Mouse (Mus musculus) E14TG2a.4 (cell line): Measurements from ENCODE around the gene Sirt5.

ENCODE experiments used
- H3K27me3 ChIP-seq: 2 replicates; pipeline ENCODE4 v1.6.1; 2014; ENCODE audit warnings: low read length, control low read depth; ENCODE audit not compliant: insufficient read depth
- H3K36me3 ChIP-seq: 2 replicates; pipeline ENCODE4 v1.6.1; 2014; ENCODE audit warnings: low read length, control low read depth; ENCODE audit not compliant: insufficient read depth
- H3K4me1 ChIP-seq: replicated peaks from 2 replicates; pipeline ENCODE4 v1.6.1; 2014; ENCODE audit warnings: low read depth, low read length, control low read depth
- H3K4me3 ChIP-seq: replicated peaks from 2 replicates; pipeline ENCODE4 v1.5.1; 2014; ENCODE audit warnings: mild to moderate bottlenecking, low read length
- H3K9me3 ChIP-seq: 2 replicates; pipeline ENCODE4 v1.6.1; 2014; ENCODE audit warnings: low read length, control low read depth
- CTCF ChIP-seq: conservative IDR thresholded peaks from 2 replicates; pipeline ENCODE4 v1.5.1; 2014; ENCODE audit warnings: low read length
- NANOG ChIP-seq: IDR thresholded peaks from 2 replicates; pipeline ENCODE4 v1.6.1; 2014; ENCODE audit warnings: borderline replicate concordance, low read length, mixed read lengths
- POU5F1 ChIP-seq: IDR thresholded peaks from 2 replicates; pipeline ENCODE4 v1.6.1; 2014; ENCODE audit warnings: low read length, borderline replicate concordance

The Sirt5 gene

GRCm38 (mm10) chr13:43397700-43398296 lies 32.5 kb downstream of the Sirt5 start:
- TF ChIP-seq POU5F1 (no peak), CTCF (no peak), NANOG (no peak)

DNA sequence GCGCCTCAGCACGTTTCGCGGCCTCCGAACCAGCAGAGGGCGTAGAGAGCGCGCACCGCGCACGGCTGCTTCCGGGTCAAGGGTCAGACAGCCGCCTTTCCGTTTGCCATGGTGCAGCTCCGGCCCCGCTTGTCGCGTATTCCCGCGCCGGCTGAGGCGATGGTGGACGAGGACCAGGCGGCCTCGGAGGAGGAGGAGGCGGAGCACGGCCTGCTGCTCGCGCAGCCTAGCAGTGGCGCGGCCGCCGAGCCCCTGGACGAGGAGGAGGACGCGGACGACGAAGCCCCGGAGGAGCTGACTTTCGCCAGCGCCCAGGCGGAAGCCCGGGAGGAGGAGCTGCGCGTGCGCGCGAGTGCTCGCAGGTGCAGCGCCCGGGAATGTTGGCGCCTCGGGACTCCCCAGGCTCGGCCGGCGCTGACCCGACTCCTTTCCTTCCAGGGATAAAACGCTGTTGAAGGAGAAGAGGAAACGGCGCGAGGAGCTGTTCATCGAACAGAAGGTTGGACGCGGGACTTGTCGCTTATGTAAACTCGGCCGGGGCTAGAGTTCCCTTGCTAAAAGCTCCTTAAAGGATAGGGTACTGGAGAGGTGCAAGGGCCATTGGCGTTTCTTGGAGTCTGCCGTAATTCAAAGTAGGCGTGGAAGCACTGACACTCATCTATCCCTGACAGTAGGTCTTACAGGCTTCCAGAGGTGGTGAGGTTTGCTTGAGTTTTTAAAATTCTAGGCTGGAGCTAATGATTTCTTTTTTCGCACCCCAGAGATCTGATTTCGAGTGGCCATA lies 33.2 kb downstream of the Sirt5 start, which contains the start of gene Nol7:
Gene Nol7 (plus strand): TSS at position 94 of the 784 bp plus-strand sequence.
- peak within 1 kb of the TSS; percentile 89 for H3K4me3 ChIP-seq
- peaks cover 13% of the 10 kb centered on the region for H3K4me1 ChIP-seq
- TF ChIP-seq CTCF (no peak), POU5F1 (no peak), NANOG (no peak)
- H3K9me3 ChIP-seq, result peaks cover 43% of the 10 kb centered on the region
- H3K36me3 ChIP-seq, result peaks cover 64% of the 10 kb centered on the region
- H3K27me3 ChIP-seq, result no peaks in the 10 kb centered on the region

More at GRCm38 (mm10) chr13:43397700-43398296, 32.5 kb downstream of the Sirt5 start:
- Histone ChIP-seq H3K36me3 (peaks cover 57% of the 10 kb centered on the region), H3K4me3 (peak overlapping the region; percentile 89), H3K27me3 (no peaks in the 10 kb centered on the region), H3K4me1 (peaks cover 13% of the 10 kb centered on the region), H3K9me3 (peaks cover 43% of the 10 kb centered on the region)

- no peak for TF ChIP-seq POU5F1
These were observed 34.3 kb downstream of the Sirt5 start for GRCm38 (mm10) chr13:43399576-43399975.

GRCm38 (mm10) chr13:43412311-43412710 lies 47.0 kb downstream of the Sirt5 start:
- TF ChIP-seq NANOG, result no peak
- no peak for TF ChIP-seq POU5F1
- no peak for TF ChIP-seq CTCF

More at GRCm38 (mm10) chr13:43399576-43399975, 34.3 kb downstream of the Sirt5 start:
- H3K4me1 ChIP-seq, result peaks cover 13% of the 10 kb centered on the region
- H3K27me3 ChIP-seq, result no peaks in the 10 kb centered on the region
- peak overlapping the region; percentile 89 for H3K4me3 ChIP-seq
- peaks cover 33% of the 10 kb centered on the region for H3K9me3 ChIP-seq
- peaks cover 74% of the 10 kb centered on the region for H3K36me3 ChIP-seq

GRCm38 (mm10) chr13:43413611-43414010 lies 48.3 kb downstream of the Sirt5 start:
- Histone ChIP-seq H3K4me1 (no peaks in the 10 kb centered on the region), H3K4me3 (no peak overlapping the region), H3K36me3 (peaks cover 69% of the 10 kb centered on the region), H3K27me3 (no peaks in the 10 kb centered on the region), H3K9me3 (no peaks in the 10 kb centered on the region)
- no peak for TF ChIP-seq NANOG

More at GRCm38 (mm10) chr13:43412311-43412710, 47.0 kb downstream of the Sirt5 start:
- peaks cover 68% of the 10 kb centered on the region for H3K36me3 ChIP-seq
- H3K9me3 ChIP-seq, result no peaks in the 10 kb centered on the region
- no peak overlapping the region for H3K4me3 ChIP-seq
- no peaks in the 10 kb centered on the region for H3K4me1 ChIP-seq
- no peaks in the 10 kb centered on the region for H3K27me3 ChIP-seq

DNA sequence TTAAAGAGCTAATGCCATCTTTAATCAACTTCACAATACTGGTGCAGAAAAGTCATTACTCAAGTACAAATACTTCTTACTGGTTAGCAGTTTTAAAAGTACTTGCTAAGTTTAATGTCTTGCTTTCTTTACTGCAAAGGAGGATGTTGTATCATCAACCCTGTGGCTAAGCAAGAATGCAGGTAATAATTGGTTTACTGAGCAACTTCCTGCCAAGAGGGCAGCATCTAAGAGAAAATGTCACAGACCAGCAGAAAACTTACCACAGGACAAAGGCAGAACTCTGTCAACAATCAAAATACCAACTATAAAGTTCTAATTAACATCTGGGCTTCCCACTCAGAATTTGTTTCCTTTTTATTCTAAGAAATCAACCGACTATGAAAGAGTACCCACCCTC lies 50.0 kb downstream of the Sirt5 start:
- Histone ChIP-seq H3K9me3 (no peaks in the 10 kb centered on the region), H3K4me1 (no peaks in the 10 kb centered on the region), H3K4me3 (no peak overlapping the region), H3K27me3 (no peaks in the 10 kb centered on the region), H3K36me3 (peaks cover 80% of the 10 kb centered on the region)
- TF ChIP-seq NANOG (no peak), CTCF (no peak), POU5F1 (no peak)

DNA sequence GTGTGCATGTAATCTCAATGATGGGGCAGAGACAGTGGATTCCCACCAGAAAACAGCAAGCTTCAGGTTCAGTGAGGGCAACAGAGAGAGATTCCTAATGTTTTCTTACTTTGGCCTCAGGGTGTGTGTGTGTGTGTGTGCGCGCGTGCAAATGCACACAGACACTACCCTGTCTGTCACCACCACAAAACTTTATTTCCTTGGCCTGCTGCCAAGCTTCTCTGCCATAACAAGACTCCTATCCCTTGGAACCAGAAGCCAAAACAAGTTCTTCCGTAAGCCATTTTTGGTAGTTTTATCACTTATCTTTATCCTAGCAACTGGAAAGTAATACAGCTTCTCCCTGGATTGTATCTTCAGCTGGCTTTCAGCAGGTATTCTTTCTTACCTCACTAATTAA lies 63.1 kb downstream of the Sirt5 start:
- no peaks in the 10 kb centered on the region for H3K9me3 ChIP-seq
- no peaks in the 10 kb centered on the region for H3K27me3 ChIP-seq
- peaks cover 17% of the 10 kb centered on the region for H3K36me3 ChIP-seq
- TF ChIP-seq POU5F1 (no peak), NANOG (no peak), CTCF (no peak)
- no peaks in the 10 kb centered on the region for H3K4me1 ChIP-seq
- no peak overlapping the region for H3K4me3 ChIP-seq

DNA sequence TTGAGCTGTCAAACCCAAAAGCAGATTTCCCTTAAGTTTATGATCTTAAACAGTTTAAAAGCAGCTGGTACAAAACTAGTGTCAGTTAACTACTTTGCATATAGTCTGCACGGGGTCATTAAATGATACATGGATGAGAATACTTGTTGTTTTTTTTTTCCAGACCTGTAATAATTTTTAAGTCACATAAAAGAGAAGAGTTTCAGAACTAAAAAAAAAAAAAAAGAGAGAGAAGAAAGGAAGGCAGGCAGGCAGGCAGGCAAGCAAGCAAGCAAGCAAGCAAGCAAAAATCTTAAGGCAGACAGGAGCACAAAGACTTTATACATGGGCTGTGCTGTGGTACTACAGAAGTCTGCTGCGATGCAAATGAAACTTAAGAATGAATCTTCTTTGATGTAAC lies 68.1 kb downstream of the Sirt5 start:
- Histone ChIP-seq H3K9me3 (no peaks in the 10 kb centered on the region), H3K4me3 (no peak overlapping the region), H3K4me1 (no peaks in the 10 kb centered on the region), H3K27me3 (no peaks in the 10 kb centered on the region), H3K36me3 (peaks cover 11% of the 10 kb centered on the region)
- TF ChIP-seq CTCF, result no peak

- Histone ChIP-seq H3K4me3 (no peak overlapping the region), H3K4me1 (peaks cover 22% of the 10 kb centered on the region), H3K9me3 (no peaks in the 10 kb centered on the region), H3K27me3 (no peaks in the 10 kb centered on the region), H3K36me3 (no peaks in the 10 kb centered on the region)
- no peak for TF ChIP-seq POU5F1
- no peak for TF ChIP-seq CTCF
- no peak for TF ChIP-seq NANOG
These were observed 75.1 kb downstream of the Sirt5 start for GRCm38 (mm10) chr13:43440376-43440775.
